Mouse (Mus musculus): Measurements from ENCODE around the gene Arid1b.

GRCm38 (mm10) chr17:5036200-5036835 is 42.2 kb downstream of the Arid1b start:
- TF ChIP-seq CTCF (IDR thresholded peaks at IDR 0.05; ENCODE audit: low read depth, low read length) (no peak), POLR2A (IDR thresholded peaks at IDR 0.05; ENCODE audit: extremely low read depth, insufficient read depth, low read length) (no peak)
